Mouse (Mus musculus) pancreas, adult 10 weeks (tissue): ENCODE measurements around the gene Gm16434. TPM values are rescaled to one million over a fixed set of nuclear protein-coding genes. Genes with fewer than 3 reads are reported as not detected.

ENCODE experiments used
- polyA plus RNA-seq: library from polyadenylated mRNA; stranded (reverse); fragments of 350-450 nt; fragmentation: Illumina TruSeq; extraction: RNeasy Lipid Tissue Mini Kit (QIAGEN cat#74804); gene quantifications from one replicate; pipeline ENCODE4 v1.2.3, GENCODE M21; 2015; ENCODE audit warnings: low read depth, low replicate concordance; ENCODE audit not compliant: insufficient read depth

Gm16434 gene
- not detected for polyA plus RNA-seq

GRCm38 (mm10) chr14:7194440-7194839 lies at the start of gene Gm16434:
TSS of gene Gm16434 (minus strand) at chr14:7194540.

GRCm38 (mm10) chr14:7174483-7174971 lies 19.8 kb downstream of the Gm16434 start, which contains the start of gene Gm3512:
TSS of gene Gm3512 (minus strand) at chr14:7174533.

Other genes starting within 250 kb of the Gm16434 start
- gene Gm6356, start 220.7 kb downstream of the Gm16434 start, polyA plus RNA-seq: not detected
- not detected for gene Gm10406, start 167.1 kb downstream of the Gm16434 start, polyA plus RNA-seq
- gene Gm3685, start 149.6 kb downstream of the Gm16434 start, polyA plus RNA-seq: not detected
- not detected for gene Gm3696, start 93.9 kb downstream of the Gm16434 start, polyA plus RNA-seq
- not detected for gene Gm6676, start 69.1 kb downstream of the Gm16434 start, polyA plus RNA-seq
- gene Gm3512, start 20.0 kb downstream of the Gm16434 start, polyA plus RNA-seq: not detected
- not detected for gene Gm3727, start 70.2 kb upstream of the Gm16434 start, polyA plus RNA-seq
- gene Gm3739, start 120.5 kb upstream of the Gm16434 start, polyA plus RNA-seq: not detected
- gene Gm5797, start 137.9 kb upstream of the Gm16434 start, polyA plus RNA-seq: not detected
- gene Gm8374, start 170.6 kb upstream of the Gm16434 start, polyA plus RNA-seq: not detected